Mouse (Mus musculus) forebrain, embryonic 14.5 days (tissue): ENCODE results near the gene Dok7. TPM values are rescaled to one million over a fixed set of nuclear protein-coding genes. Genes with fewer than 3 reads are reported as not detected.

ENCODE experiments used
- ATAC-seq: fragments of 200-750 bp; cut with Nextera tagmentation; 2 replicates; pipeline ENCODE4 v1.8.0; 2017; ENCODE audit warnings: mild to moderate bottlenecking, moderate library complexity
- DNase-seq: peaks from one replicate; pipeline ENCODE4 v3.0.0-alpha.2; 2015; ENCODE audit warnings: low spot score
- H3K27ac ChIP-seq: fragments of 300-500 bp; sonication (generic); 2 replicates; pipeline ENCODE4 v1.5.1; 2014; ENCODE audit warnings: low read depth, mild to moderate bottlenecking, control low read depth, low read length, moderate library complexity
- H3K27me3 ChIP-seq: fragments of 300-500 bp; sonication (generic); replicated peaks from 2 replicates; pipeline ENCODE4 v1.6.1; 2014; ENCODE audit warnings: low read length, control low read depth, mixed read lengths; ENCODE audit not compliant: control insufficient read depth, insufficient read depth
- H3K36me3 ChIP-seq: fragments of 300-500 bp; sonication (generic); 2 replicates; pipeline ENCODE4 v1.6.1; 2014; ENCODE audit warnings: low read length, control low read depth; ENCODE audit not compliant: control insufficient read depth, insufficient read depth
- H3K4me1 ChIP-seq: fragments of 300-500 bp; sonication (generic); 2 replicates; pipeline ENCODE4 v1.6.1; 2014; ENCODE audit warnings: antibody characterized with exemption, low read length, control low read depth; ENCODE audit not compliant: control insufficient read depth, insufficient read depth
- H3K4me2 ChIP-seq: fragments of 300-500 bp; sonication (generic); 2 replicates; pipeline ENCODE4 v1.6.1; 2014; ENCODE audit warnings: mild to moderate bottlenecking, control low read depth, low read length
- H3K4me3 ChIP-seq: fragments of 300-500 bp; sonication (generic); 2 replicates; pipeline ENCODE4 v1.5.1; 2014; ENCODE audit warnings: low read depth, low read length, control low read depth
- H3K9ac ChIP-seq: fragments of 300-500 bp; sonication (generic); 2 replicates; pipeline ENCODE4 v1.6.1; 2014; ENCODE audit warnings: mild to moderate bottlenecking, low read length, control low read depth, moderate library complexity
- H3K9me3 ChIP-seq: fragments of 300-500 bp; sonication (generic); replicated peaks from 2 replicates; pipeline ENCODE4 v1.6.1; 2016; ENCODE audit warnings: low read length, control low read depth, mixed read lengths; ENCODE audit not compliant: control insufficient read depth
- WGBS: fragments of 180-500 bp; shearing (Covaris S2); extraction: QIAGEN DNeasy Blood & Tissue Kit; methylation state at CpG from one replicate; pipeline ENCODE4 v1.1.7; 2014; 5-methylcytosine and 5-hydroxymethylcytosine counted together
- polyA plus RNA-seq: library from polyadenylated mRNA; unstranded; fragments of >200 nt; fragmentation: Nextera tagmentation; extraction: Ambion mirVana; gene quantifications from 2 replicates; pipeline ENCODE4 v1.2.1, GENCODE M21; 2014

Gene Dok7
- polyA plus RNA-seq, 1 experiment from 2014 or later: 2.7 TPM

DNA sequence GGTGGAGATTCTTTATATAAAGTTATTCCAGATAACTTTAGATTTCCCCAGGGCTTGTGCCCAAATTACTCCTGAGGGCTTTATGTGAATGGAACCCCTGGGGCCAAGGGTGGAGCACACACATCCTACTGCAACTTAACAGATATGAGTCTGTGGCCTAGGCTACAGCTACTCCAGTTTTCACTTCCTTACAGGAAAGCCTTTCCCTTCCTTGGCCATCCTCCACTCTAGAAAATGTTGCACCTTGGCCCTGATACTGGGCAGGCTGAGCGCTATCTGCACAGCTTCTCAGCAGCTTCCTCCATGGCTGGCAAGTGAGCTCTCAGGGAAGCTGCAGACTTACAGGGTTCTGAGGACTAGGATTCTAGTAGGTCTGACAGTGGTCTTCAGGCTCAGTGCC, 27.3 kb upstream of the Dok7 start:
- WGBS: 97% methylated on average over 1 of the region's 1 CpGs
- no peak overlapping the region for H3K4me3 ChIP-seq
- no peak overlapping the region for H3K27ac ChIP-seq
- no peak for ATAC-seq
- no peak overlapping the region for H3K4me2 ChIP-seq
- H3K9me3 ChIP-seq: no peaks in the 10 kb centered on the region
- no peaks in the 10 kb centered on the region for H3K4me1 ChIP-seq
- H3K27me3 ChIP-seq: no peaks in the 10 kb centered on the region
- DNase-seq: no peak
- H3K36me3 ChIP-seq: peaks cover 91% of the 10 kb centered on the region
- no peak overlapping the region for H3K9ac ChIP-seq

DNA sequence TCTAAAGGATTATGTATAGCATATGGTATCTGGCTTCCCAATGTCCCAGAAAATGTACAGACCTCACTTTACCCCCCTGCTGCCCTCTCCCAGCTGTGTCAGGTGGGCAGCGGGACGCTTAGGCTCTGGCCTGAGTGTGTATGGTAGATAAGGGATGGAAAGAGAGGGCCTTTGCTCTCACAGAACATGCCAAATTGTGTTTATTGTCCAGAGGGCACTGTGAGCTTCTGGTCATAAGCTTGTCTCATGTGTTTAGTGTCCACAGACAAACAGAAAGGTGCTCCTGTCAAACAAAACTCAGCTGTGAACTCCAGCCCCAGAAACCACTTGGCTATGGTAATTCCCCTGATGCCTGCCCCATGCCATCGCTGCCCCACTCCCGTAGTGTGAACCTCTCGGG, 26.8 kb upstream of the Dok7 start:
- ATAC-seq (no peak), DNase-seq (no peak)
- H3K4me1 ChIP-seq: no peaks in the 10 kb centered on the region
- H3K4me3 ChIP-seq: no peak overlapping the region
- H3K36me3 ChIP-seq: peaks cover 95% of the 10 kb centered on the region
- no peak overlapping the region for H3K27ac ChIP-seq
- WGBS: 88% methylated on average over 5 of the region's 5 CpGs
- H3K27me3 ChIP-seq: no peaks in the 10 kb centered on the region
- H3K9ac ChIP-seq: no peak overlapping the region
- no peak overlapping the region for H3K4me2 ChIP-seq
- H3K9me3 ChIP-seq: no peaks in the 10 kb centered on the region

DNA sequence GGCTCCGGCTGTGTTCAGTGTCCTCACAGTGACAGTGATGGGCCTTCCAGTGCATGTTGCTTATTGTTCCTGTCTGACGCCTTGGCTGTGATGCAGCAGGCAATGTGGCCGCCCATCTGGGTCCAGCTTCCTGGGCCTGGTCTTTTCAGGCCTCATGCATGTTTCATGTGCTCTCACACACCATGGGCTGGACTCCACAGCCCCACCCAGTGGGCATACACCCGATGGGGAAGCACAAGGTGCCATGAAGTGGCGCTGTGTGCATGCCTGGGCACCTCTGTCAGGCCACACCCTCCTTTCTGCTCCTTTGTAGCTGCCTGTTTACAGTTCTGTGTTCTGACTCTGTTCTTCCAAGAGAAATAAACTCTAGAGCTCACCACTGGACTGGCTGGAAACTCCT, 23.5 kb upstream of the Dok7 start:
- Histone ChIP-seq H3K27ac (no peak overlapping the region), H3K36me3 (peaks cover 69% of the 10 kb centered on the region)
- ATAC-seq: peak; percentile 35; the same call in 1 of the 2 replicates

DNA sequence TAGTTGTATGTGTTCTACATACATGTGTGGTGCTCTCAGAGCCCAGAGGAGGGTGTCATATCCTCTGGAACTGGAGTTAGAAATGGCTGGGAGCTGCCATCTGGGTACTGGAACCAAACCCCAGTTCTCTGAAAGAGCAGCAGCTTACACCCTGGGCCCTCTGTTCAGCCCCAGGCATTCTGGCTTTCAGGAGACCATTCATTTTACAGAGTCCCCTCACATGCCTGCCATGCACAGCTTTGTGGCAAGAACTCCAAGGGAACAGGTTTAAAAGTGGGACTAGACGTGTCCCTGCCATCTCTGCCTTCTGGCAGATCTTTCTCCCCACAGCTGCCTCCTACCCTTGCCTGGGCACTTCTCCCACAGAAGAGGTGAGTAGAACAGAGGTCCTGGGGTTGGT, 22.9 kb upstream of the Dok7 start:
- Histone ChIP-seq H3K9ac (no peak overlapping the region), H3K27ac (no peak overlapping the region), H3K4me2 (no peak overlapping the region), H3K36me3 (peaks cover 64% of the 10 kb centered on the region), H3K4me1 (no peaks in the 10 kb centered on the region), H3K4me3 (no peak overlapping the region), H3K9me3 (no peaks in the 10 kb centered on the region), H3K27me3 (no peaks in the 10 kb centered on the region)
- ATAC-seq (no peak), DNase-seq (no peak)
- 68% methylated on average over 1 of the region's 1 CpGs for WGBS

More for the DNA sequence above, 23.5 kb upstream of the Dok7 start:
- H3K4me3 ChIP-seq: no peak overlapping the region
- H3K27me3 ChIP-seq: no peaks in the 10 kb centered on the region
- no peaks in the 10 kb centered on the region for H3K9me3 ChIP-seq
- peak; percentile 45 for DNase-seq
- H3K9ac ChIP-seq: no peak overlapping the region
- WGBS: 74% methylated on average over 5 of the region's 5 CpGs
- H3K4me1 ChIP-seq: no peaks in the 10 kb centered on the region
- no peak overlapping the region for H3K4me2 ChIP-seq

DNA sequence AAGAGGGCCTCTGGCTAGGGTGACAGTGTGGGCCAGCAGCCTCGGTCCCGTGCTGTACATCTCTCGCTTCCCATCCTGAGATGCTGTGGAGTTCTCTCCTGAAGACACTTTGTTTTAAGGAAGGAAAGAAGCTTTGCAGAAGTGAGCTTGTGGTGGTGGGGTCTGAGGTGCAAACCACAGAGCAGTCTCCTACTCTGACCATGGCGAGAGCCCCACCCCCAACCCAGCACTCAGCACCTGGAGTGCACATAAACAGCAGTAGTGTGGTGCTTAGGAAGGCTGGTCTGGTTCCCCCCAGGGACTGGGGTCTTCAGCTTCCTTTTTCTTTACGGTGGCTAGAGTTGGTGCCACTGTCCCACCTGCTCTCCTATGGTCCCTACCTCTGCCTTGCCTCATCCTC, 21.4 kb upstream of the Dok7 start:
- Histone ChIP-seq H3K4me2 (no peak overlapping the region), H3K27ac (no peak overlapping the region), H3K36me3 (peaks cover 49% of the 10 kb centered on the region), H3K4me1 (no peaks in the 10 kb centered on the region), H3K9ac (no peak overlapping the region), H3K9me3 (no peaks in the 10 kb centered on the region), H3K4me3 (no peak overlapping the region), H3K27me3 (no peaks in the 10 kb centered on the region)
- DNase-seq (no peak), ATAC-seq (no peak)
- WGBS: 91% methylated on average over 5 of the region's 5 CpGs

DNA sequence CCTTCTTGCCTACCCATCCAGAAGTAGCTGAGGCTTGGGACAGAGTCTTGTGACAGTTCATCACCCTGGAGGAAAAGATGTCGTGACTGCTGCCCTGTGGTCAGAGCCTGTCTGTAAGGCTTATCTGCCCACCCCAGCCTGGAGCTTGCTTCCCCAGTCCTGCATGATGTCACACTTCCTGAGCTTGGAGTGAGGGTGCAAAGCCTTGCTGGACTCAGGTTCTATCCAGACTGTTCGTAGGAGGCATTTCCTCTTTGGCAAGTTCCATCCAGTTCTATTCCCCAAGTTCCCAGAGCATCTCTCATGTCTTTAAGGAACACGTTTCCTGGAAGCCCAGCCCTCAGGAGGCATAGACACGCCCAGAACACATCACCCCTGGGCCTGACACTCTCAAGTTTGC, 20.8 kb upstream of the Dok7 start:
- Histone ChIP-seq H3K4me1 (no peaks in the 10 kb centered on the region), H3K36me3 (peaks cover 43% of the 10 kb centered on the region), H3K9me3 (no peaks in the 10 kb centered on the region), H3K4me2 (no peak overlapping the region), H3K27me3 (no peaks in the 10 kb centered on the region), H3K9ac (no peak overlapping the region), H3K27ac (no peak overlapping the region), H3K4me3 (no peak overlapping the region)
- no peak for ATAC-seq
- DNase-seq: no peak
- 75% methylated on average over 4 of the region's 4 CpGs for WGBS

DNA sequence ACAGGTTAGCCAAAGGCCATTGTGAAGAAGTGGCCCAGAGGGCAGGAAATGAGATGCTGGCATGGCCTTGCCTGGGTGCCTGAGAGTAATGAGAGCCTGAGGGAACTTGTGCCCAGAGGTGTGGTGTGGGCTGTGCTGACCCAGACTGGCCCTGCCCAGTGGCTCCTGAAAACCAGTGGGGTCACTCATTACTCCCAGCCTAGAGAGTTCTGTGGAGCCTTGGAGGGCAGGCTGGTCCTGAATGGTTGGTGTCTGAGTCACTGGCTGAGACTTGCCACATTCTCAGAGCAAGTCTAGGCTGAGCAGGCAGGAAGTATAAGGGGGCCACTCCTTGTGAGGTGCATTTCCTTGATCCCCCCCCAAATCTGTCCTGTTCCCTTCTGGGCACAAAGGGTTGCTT, 19.1 kb upstream of the Dok7 start:
- H3K9me3 ChIP-seq: no peaks in the 10 kb centered on the region
- H3K4me2 ChIP-seq: no peak overlapping the region
- ATAC-seq (no peak), DNase-seq (no peak)
- peaks cover 26% of the 10 kb centered on the region for H3K36me3 ChIP-seq
- no peak overlapping the region for H3K27ac ChIP-seq
- H3K27me3 ChIP-seq: no peaks in the 10 kb centered on the region
- H3K4me3 ChIP-seq: no peak overlapping the region
- no peak overlapping the region for H3K9ac ChIP-seq
- H3K4me1 ChIP-seq: no peaks in the 10 kb centered on the region

DNA sequence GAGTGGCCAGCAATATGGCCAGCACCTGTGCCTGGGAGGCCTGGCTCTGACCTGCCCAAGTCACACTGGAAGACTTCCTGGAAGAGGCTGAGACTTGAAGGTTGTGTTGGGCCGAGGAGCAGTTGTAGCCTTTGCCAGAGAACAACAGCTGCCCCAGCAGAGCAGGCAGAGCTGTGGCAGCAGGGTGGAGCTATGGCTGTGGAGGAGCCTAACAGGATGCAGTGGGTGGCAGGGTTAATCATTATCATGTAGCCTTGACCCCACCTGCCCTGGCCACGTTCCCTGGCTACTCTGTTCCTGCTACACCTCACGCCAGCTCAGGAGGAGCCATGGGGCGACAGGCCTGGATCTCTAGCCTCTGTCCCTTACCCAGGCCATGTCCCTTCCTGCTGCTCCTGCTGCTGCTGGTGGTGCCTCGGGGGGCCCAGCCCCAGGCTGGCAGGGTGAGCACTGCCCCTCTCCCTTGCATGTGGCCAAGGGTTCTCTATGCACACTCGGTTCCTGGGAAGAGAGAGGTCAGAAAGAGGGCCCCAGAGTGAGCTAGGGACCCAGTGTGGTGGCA, 15.2 kb upstream of the Dok7 start, which contains the start of gene Hgfac:
Gene Hgfac, plus strand, starts transcription at position 242 of the 562 bp plus-strand sequence.
- H3K9me3 ChIP-seq: no peaks in the 10 kb centered on the region
- H3K9ac ChIP-seq: no peak within 1 kb of the TSS
- no peaks in the 10 kb centered on the region for H3K4me1 ChIP-seq
- H3K27me3 ChIP-seq: no peaks in the 10 kb centered on the region
- WGBS: 69% methylated on average over 6 of the region's 6 CpGs
- DNase-seq (no peak), ATAC-seq (no peak)
- no peak within 1 kb of the TSS for H3K27ac ChIP-seq
- H3K4me2 ChIP-seq: no peak within 1 kb of the TSS
- H3K36me3 ChIP-seq: no peaks in the 10 kb centered on the region
- no peak within 1 kb of the TSS for H3K4me3 ChIP-seq

DNA sequence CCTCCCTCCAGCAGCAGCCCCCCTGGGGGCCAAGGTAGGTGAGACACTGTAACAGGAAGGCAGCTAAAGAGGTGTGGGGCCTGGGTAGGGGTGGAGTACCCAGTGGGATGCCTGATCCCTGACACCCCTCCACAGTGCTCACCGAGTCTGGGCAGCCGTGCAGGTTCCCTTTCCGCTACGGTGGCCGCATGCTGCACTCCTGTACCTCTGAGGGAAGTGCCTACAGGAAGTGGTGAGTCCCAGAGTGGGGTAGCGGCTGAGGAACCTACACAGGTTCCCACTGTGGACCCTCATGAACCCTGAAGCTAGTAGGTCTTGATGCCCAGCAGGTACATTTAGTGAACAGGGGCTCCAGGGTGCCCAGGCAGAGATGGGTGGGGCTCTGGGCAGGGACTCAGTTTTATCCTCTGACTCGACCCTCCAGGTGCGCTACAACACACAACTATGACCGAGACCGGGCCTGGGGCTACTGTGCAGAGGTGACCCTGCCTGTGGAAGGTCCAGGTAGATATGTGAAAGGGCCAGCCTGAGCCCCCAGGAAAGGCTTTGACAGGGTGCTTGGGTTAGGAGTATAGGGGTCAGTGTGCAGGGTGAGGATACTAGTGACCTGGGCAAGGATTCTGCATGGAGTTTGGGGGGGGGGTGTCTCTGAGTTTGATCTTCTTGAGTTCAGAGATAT, 14.0 kb upstream of the Dok7 start:
- Histone ChIP-seq H3K4me1 (no peaks in the 10 kb centered on the region), H3K27ac (no peak overlapping the region), H3K4me3 (no peak overlapping the region), H3K36me3 (no peaks in the 10 kb centered on the region), H3K9ac (no peak overlapping the region), H3K9me3 (no peaks in the 10 kb centered on the region), H3K4me2 (no peak overlapping the region), H3K27me3 (no peaks in the 10 kb centered on the region)
- WGBS: 66% methylated on average over 10 of the region's 10 CpGs
- DNase-seq (no peak), ATAC-seq (peak; percentile 14)
